Mouse (Mus musculus) limb, embryonic 14.5 days (tissue): ENCODE data around the gene Tet1. TPM values are rescaled to one million over a fixed set of nuclear protein-coding genes. Genes with fewer than 3 reads are reported as not detected.

Experiments used
- ATAC-seq: fragments of 200-750 bp; cut with Nextera tagmentation; 2 replicates; pipeline ENCODE4 v1.8.0; 2017; ENCODE audit warnings: low read depth, moderate number of reproducible peaks, moderate TSS enrichment; ENCODE audit not compliant: low FRiP score
- DNase-seq: peaks from one replicate; pipeline ENCODE4 v3.0.0-alpha.2; 2015; ENCODE audit warnings: low spot score
- H3K27ac ChIP-seq: fragments of 300-500 bp; sonication (generic); replicated peaks from 2 replicates; pipeline ENCODE4 v1.5.1; 2014; ENCODE audit warnings: low read depth, mild to moderate bottlenecking, low read length, moderate library complexity, mixed read lengths
- H3K27me3 ChIP-seq: fragments of 300-500 bp; sonication (generic); 2 replicates; pipeline ENCODE4 v1.6.1; 2014; ENCODE audit warnings: low read length, mixed read lengths; ENCODE audit not compliant: control insufficient read depth, insufficient read depth
- H3K36me3 ChIP-seq: fragments of 300-500 bp; sonication (generic); 2 replicates; pipeline ENCODE4 v1.6.1; 2014; ENCODE audit warnings: mild to moderate bottlenecking, low read length, moderate library complexity, mixed read lengths; ENCODE audit not compliant: control insufficient read depth, insufficient read depth
- H3K4me1 ChIP-seq: fragments of 300-500 bp; sonication (generic); 2 replicates; pipeline ENCODE4 v1.6.1; 2014; ENCODE audit warnings: antibody characterized with exemption, low read length, mixed read lengths; ENCODE audit not compliant: control insufficient read depth, insufficient read depth
- H3K4me2 ChIP-seq: fragments of 300-500 bp; sonication (generic); replicated peaks from 2 replicates; pipeline ENCODE4 v1.6.1; 2014; ENCODE audit warnings: low read depth, mild to moderate bottlenecking, low read length, moderate library complexity; ENCODE audit not compliant: severe bottlenecking
- H3K4me3 ChIP-seq: fragments of 300-500 bp; sonication (generic); replicated peaks from 2 replicates; pipeline ENCODE4 v1.5.1; 2014; ENCODE audit warnings: low read length
- H3K9ac ChIP-seq: fragments of 300-500 bp; sonication (generic); 2 replicates; pipeline ENCODE4 v1.6.1; 2014; ENCODE audit warnings: mild to moderate bottlenecking, low read depth, low read length, moderate library complexity; ENCODE audit not compliant: severe bottlenecking
- H3K9me3 ChIP-seq: fragments of 300-500 bp; sonication (generic); 2 replicates; pipeline ENCODE4 v1.6.1; 2016; ENCODE audit warnings: low read length; ENCODE audit not compliant: control insufficient read depth
- POLR2A ChIP-seq: fragments of 200-500 bp; IDR thresholded peaks from 2 replicates; pipeline ENCODE4 v1.8.0; 2012; ENCODE audit warnings: inconsistent platforms, mild to moderate bottlenecking, moderate library complexity, borderline replicate concordance; ENCODE audit not compliant: insufficient read depth, insufficient read length; ENCODE audit errors: extremely low read depth
- WGBS: fragments of 180-500 bp; shearing (Covaris S2); extraction: QIAGEN DNeasy Blood & Tissue Kit; methylation state at CpG from one replicate; pipeline ENCODE4 v1.1.7; 2014; 5-methylcytosine and 5-hydroxymethylcytosine counted together
- polyA plus RNA-seq, 2 experiments: library from polyadenylated mRNA; depleted of rRNA in 1 of 2; stranded (reverse) in 1 of 2; unstranded in 1 of 2; fragments of >200 nt; fragmentation: Nextera tagmentation in 1 of 2; extraction: Ambion mirVana in 1 of 2; gene quantifications; 2 replicates each; pipeline versions ENCODE4 v1.2.1 to v1.2.3; 2012 to 2014

Gene Tet1
- polyA plus RNA-seq, 2 experiments, result 5.2 to 30.7 TPM

DNA sequence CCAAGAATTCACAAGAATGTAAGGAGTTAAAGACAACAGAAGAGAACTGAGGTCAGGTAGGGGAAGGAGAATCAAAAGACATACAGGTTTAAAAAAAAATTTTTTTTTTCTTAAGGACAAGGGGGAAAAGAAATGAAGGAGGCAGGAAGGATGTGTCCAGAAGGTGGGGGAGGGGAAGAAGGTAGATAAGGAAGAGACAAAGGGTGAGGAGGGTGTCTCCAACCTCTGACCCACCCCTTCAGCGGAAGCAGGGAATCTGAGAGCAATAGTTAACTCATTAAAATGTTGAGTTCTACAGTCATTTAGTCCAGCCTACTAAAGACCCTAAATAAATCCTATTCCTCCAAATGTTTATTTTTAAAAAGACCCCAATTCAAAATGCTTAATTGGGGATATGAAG, 24.3 kb downstream of the Tet1 start:
- Histone ChIP-seq H3K4me3 (no peak overlapping the region), H3K4me2 (no peak overlapping the region), H3K27me3 (no peaks in the 10 kb centered on the region), H3K36me3 (peaks cover 4% of the 10 kb centered on the region), H3K9me3 (no peaks in the 10 kb centered on the region), H3K27ac (no peak overlapping the region), H3K9ac (no peak overlapping the region), H3K4me1 (peaks cover 5% of the 10 kb centered on the region)
- no peak for TF ChIP-seq POLR2A
- 76% methylated on average over 1 of the region's 1 CpGs for WGBS
- ATAC-seq (no peak), DNase-seq (no peak)

DNA sequence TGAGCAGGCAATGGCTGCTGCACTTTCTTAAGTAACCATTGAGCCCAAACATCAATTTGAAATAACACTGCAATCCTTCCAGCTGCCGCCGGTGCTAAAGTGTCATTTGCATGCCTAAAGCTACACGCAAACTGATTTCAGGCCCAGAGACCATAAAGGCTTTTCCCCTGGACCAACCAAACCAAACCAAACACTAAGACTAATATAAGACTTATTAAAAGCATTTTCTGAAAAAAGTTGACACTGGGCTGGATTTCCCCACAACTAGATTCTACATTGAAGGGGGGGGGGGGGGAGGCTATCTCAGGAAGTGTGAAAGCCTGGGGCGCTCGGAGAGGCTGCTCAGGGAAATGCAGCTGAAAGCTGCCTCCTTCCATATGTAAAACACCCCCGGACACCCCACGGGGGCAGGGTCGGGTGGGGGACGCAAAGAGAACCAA, 24.8 kb downstream of the Tet1 start:
- no peaks in the 10 kb centered on the region for H3K9me3 ChIP-seq
- H3K27me3 ChIP-seq, result no peaks in the 10 kb centered on the region
- peaks cover 5% of the 10 kb centered on the region for H3K4me1 ChIP-seq
- 12% methylated on average over 9 of the region's 9 CpGs for WGBS
- no peak overlapping the region for H3K9ac ChIP-seq
- peaks cover 8% of the 10 kb centered on the region for H3K36me3 ChIP-seq
- H3K4me3 ChIP-seq, result no peak overlapping the region
- H3K4me2 ChIP-seq, result no peak overlapping the region
- no peak for ATAC-seq
- H3K27ac ChIP-seq, result no peak overlapping the region
- no peak for DNase-seq
- no peak for TF ChIP-seq POLR2A

DNA sequence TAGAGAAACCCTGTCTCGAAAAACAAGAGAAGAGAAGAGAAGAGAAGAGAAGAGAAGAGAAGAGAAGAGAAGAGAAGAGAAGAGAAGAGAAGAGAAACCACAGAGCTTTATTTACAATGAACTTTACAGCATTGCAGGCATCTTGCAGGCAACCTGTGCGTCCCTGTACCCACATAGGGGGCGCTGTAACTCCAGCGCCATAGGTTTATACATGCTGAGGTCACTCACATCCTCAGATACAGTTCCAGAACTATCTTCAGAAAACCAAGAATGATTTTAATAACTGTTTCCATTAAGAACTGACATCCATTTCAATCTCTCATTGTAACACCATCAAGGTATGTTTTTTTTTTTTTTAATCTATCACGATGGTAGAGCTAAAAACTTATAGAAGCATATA, 27.6 kb downstream of the Tet1 start:
- Histone ChIP-seq H3K9me3 (no peaks in the 10 kb centered on the region), H3K4me1 (peaks cover 5% of the 10 kb centered on the region), H3K4me3 (no peak overlapping the region), H3K9ac (no peak overlapping the region), H3K4me2 (no peak overlapping the region), H3K36me3 (peaks cover 21% of the 10 kb centered on the region), H3K27ac (no peak overlapping the region), H3K27me3 (no peaks in the 10 kb centered on the region)
- ATAC-seq, result no peak
- TF ChIP-seq POLR2A, result no peak
- 51% methylated on average over 5 of the region's 5 CpGs for WGBS
- no peak for DNase-seq

DNA sequence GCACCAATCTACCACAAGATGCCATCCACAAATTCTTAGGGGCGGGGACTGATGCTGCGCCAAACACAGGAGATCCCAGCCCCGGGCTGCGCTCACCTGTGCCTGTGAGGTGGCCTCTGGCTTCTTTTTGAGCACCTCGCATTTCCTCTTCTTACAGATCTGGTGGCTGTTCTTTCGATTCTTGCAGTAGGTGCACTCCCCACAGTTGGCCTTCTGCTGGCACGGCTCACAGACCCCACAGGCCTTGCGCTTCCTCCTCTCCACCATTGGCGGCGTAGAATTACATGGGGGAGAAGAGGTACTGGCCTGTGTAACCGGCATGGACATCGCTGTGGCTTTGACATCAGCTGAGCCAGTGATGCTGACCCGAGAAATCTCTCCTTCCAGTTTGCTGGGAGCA, 30.7 kb downstream of the Tet1 start:
- WGBS, result 90% methylated on average over 13 of the region's 13 CpGs
- H3K9ac ChIP-seq, result no peak overlapping the region
- no peak for ATAC-seq

GRCm38 (mm10) chr10:62875565-62875964, 33.2 kb downstream of the Tet1 start:
- H3K4me2 ChIP-seq, result no peak overlapping the region
- ATAC-seq (no peak), DNase-seq (no peak)
- 88% methylated on average over 4 of the region's 4 CpGs for WGBS
- no peaks in the 10 kb centered on the region for H3K9me3 ChIP-seq
- no peaks in the 10 kb centered on the region for H3K27me3 ChIP-seq
- no peak for TF ChIP-seq POLR2A
- H3K27ac ChIP-seq, result no peak overlapping the region
- H3K4me3 ChIP-seq, result no peak overlapping the region
- no peak overlapping the region for H3K9ac ChIP-seq
- no peaks in the 10 kb centered on the region for H3K4me1 ChIP-seq
- H3K36me3 ChIP-seq, result peaks cover 21% of the 10 kb centered on the region

More for the DNA sequence above, 30.7 kb downstream of the Tet1 start:
- Histone ChIP-seq H3K4me3 (no peak overlapping the region), H3K27me3 (no peaks in the 10 kb centered on the region), H3K4me1 (no peaks in the 10 kb centered on the region), H3K36me3 (peaks cover 21% of the 10 kb centered on the region), H3K4me2 (no peak overlapping the region), H3K9me3 (no peaks in the 10 kb centered on the region), H3K27ac (no peak overlapping the region)
- DNase-seq, result no peak
- no peak for TF ChIP-seq POLR2A

- TF ChIP-seq POLR2A, result no peak
- Histone ChIP-seq H3K4me3 (no peak overlapping the region), H3K4me2 (no peak overlapping the region), H3K9ac (no peak overlapping the region), H3K36me3 (peaks cover 20% of the 10 kb centered on the region), H3K27ac (no peak overlapping the region), H3K4me1 (no peaks in the 10 kb centered on the region), H3K27me3 (no peaks in the 10 kb centered on the region), H3K9me3 (no peaks in the 10 kb centered on the region)
- DNase-seq (no peak), ATAC-seq (no peak)
- 84% methylated on average over 4 of the region's 4 CpGs for WGBS
Measured at GRCm38 (mm10) chr10:62874828-62875227, 34.0 kb downstream of the Tet1 start.
